Mouse (Mus musculus): ENCODE measurements around the gene Cyp2d11. TPM values are rescaled to one million over a fixed set of nuclear protein-coding genes. Genes with fewer than 3 reads are reported as not detected.
"Not testable (repeated sequence)": the region's sequence is repeated elsewhere in the genome, so short reads cannot be mapped to it uniquely, and the experiment has no call there.

Cyp2d11 gene
- not detected in 2 replicates for polyA plus RNA-seq (2012; rRNA removed)

- H3K4me1 ChIP-seq (replicated peaks; ENCODE audit: control insufficient read depth, insufficient read depth, low read length); H3K27ac ChIP-seq (ENCODE audit: control insufficient read depth, insufficient read depth, low read length); H3K4me3 ChIP-seq (ENCODE audit: control insufficient read depth, insufficient read depth, low read length); DNase-seq; H3K36me3 ChIP-seq (ENCODE audit: control insufficient read depth, insufficient read depth, low read length); H3K27me3 ChIP-seq (ENCODE audit: control insufficient read depth, insufficient read depth, low read length): not testable (repeated sequence)
- WGBS, result 91% methylated on average over 2 of the region's 2 CpGs
Observed at GRCm38 (mm10) chr15:82393922-82394321, at the start of gene Cyp2d11. TSS of gene Cyp2d11 (minus strand) at chr15:82394022.

GRCm38 (mm10) chr15:82437975-82438617 is 44.3 kb upstream of the Cyp2d11 start:
- Histone ChIP-seq H3K27me3 (ENCODE audit: control insufficient read depth, insufficient read depth, low read length) (no peaks in the 10 kb centered on the region), H3K36me3 (ENCODE audit: control insufficient read depth, insufficient read depth, low read length) (no peaks in the 10 kb centered on the region), H3K4me3 (ENCODE audit: control insufficient read depth, insufficient read depth, low read length) (no peak overlapping the region), H3K27ac (ENCODE audit: control insufficient read depth, insufficient read depth, low read length) (no peak overlapping the region), H3K4me1 (replicated peaks; ENCODE audit: control insufficient read depth, insufficient read depth, low read length) (no peaks in the 10 kb centered on the region)
- DNase-seq, result no peak
- TF ChIP-seq POLR2A (IDR thresholded peaks at IDR 0.05; ENCODE audit: control insufficient read depth, extremely low read depth, insufficient read depth, low read length, poor library complexity) (no peak), CTCF (IDR thresholded peaks at IDR 0.05; ENCODE audit: borderline replicate concordance, control insufficient read depth, extremely low read depth, insufficient read depth, low read length, poor library complexity) (no peak)
- 68% methylated on average over 5 of the region's 5 CpGs for WGBS

- H3K27me3 ChIP-seq (ENCODE audit: control insufficient read depth, insufficient read depth, low read length), result no peaks in the 10 kb centered on the region
- DNase-seq, result no peak
- H3K27ac ChIP-seq (ENCODE audit: control insufficient read depth, insufficient read depth, low read length), result no peak overlapping the region
- TF ChIP-seq POLR2A (IDR thresholded peaks at IDR 0.05; ENCODE audit: control insufficient read depth, extremely low read depth, insufficient read depth, low read length, poor library complexity) (no peak), CTCF (IDR thresholded peaks at IDR 0.05; ENCODE audit: borderline replicate concordance, control insufficient read depth, extremely low read depth, insufficient read depth, low read length, poor library complexity) (no peak)
- H3K4me1 ChIP-seq (replicated peaks; ENCODE audit: control insufficient read depth, insufficient read depth, low read length), result no peaks in the 10 kb centered on the region
- H3K4me3 ChIP-seq (ENCODE audit: control insufficient read depth, insufficient read depth, low read length), result no peak overlapping the region
- H3K36me3 ChIP-seq (ENCODE audit: control insufficient read depth, insufficient read depth, low read length), result no peaks in the 10 kb centered on the region
- 97% methylated on average over 2 of the region's 2 CpGs for WGBS
Observed at GRCm38 (mm10) chr15:82435606-82436005, 41.8 kb upstream of the Cyp2d11 start.

- no peak overlapping the region for H3K27ac ChIP-seq (ENCODE audit: control insufficient read depth, insufficient read depth, low read length)
- no peak overlapping the region for H3K4me3 ChIP-seq (ENCODE audit: control insufficient read depth, insufficient read depth, low read length)
- TF ChIP-seq POLR2A (IDR thresholded peaks at IDR 0.05; ENCODE audit: control insufficient read depth, extremely low read depth, insufficient read depth, low read length, poor library complexity), result no peak
- no peak for TF ChIP-seq CTCF (IDR thresholded peaks at IDR 0.05; ENCODE audit: borderline replicate concordance, control insufficient read depth, extremely low read depth, insufficient read depth, low read length, poor library complexity)
- H3K36me3 ChIP-seq (ENCODE audit: control insufficient read depth, insufficient read depth, low read length), result no peaks in the 10 kb centered on the region
- DNase-seq, result no peak
- no peaks in the 10 kb centered on the region for H3K27me3 ChIP-seq (ENCODE audit: control insufficient read depth, insufficient read depth, low read length)
- WGBS, result 88% methylated on average over 3 of the region's 3 CpGs
- H3K4me1 ChIP-seq (replicated peaks; ENCODE audit: control insufficient read depth, insufficient read depth, low read length), result no peaks in the 10 kb centered on the region
Observed at GRCm38 (mm10) chr15:82435011-82435410, 41.2 kb upstream of the Cyp2d11 start.

- 96% methylated on average over 3 of the region's 3 CpGs for WGBS
- Histone ChIP-seq H3K4me1 (replicated peaks; ENCODE audit: control insufficient read depth, insufficient read depth, low read length) (no peaks in the 10 kb centered on the region), H3K27me3 (ENCODE audit: control insufficient read depth, insufficient read depth, low read length) (no peaks in the 10 kb centered on the region), H3K4me3 (ENCODE audit: control insufficient read depth, insufficient read depth, low read length) (no peak overlapping the region), H3K27ac (ENCODE audit: control insufficient read depth, insufficient read depth, low read length) (no peak overlapping the region), H3K36me3 (ENCODE audit: control insufficient read depth, insufficient read depth, low read length) (no peaks in the 10 kb centered on the region)
- TF ChIP-seq CTCF (IDR thresholded peaks at IDR 0.05; ENCODE audit: borderline replicate concordance, control insufficient read depth, extremely low read depth, insufficient read depth, low read length, poor library complexity), result no peak
- TF ChIP-seq POLR2A (IDR thresholded peaks at IDR 0.05; ENCODE audit: control insufficient read depth, extremely low read depth, insufficient read depth, low read length, poor library complexity), result no peak
- DNase-seq, result no peak
Observed at GRCm38 (mm10) chr15:82434541-82434940, 40.7 kb upstream of the Cyp2d11 start.

- DNase-seq, result no peak
- Histone ChIP-seq H3K27me3 (ENCODE audit: control insufficient read depth, insufficient read depth, low read length) (no peaks in the 10 kb centered on the region), H3K4me1 (replicated peaks; ENCODE audit: control insufficient read depth, insufficient read depth, low read length) (no peaks in the 10 kb centered on the region), H3K27ac (ENCODE audit: control insufficient read depth, insufficient read depth, low read length) (no peak overlapping the region), H3K4me3 (ENCODE audit: control insufficient read depth, insufficient read depth, low read length) (no peak overlapping the region), H3K36me3 (ENCODE audit: control insufficient read depth, insufficient read depth, low read length) (no peaks in the 10 kb centered on the region)
- TF ChIP-seq POLR2A (IDR thresholded peaks at IDR 0.05; ENCODE audit: control insufficient read depth, extremely low read depth, insufficient read depth, low read length, poor library complexity) (no peak), CTCF (IDR thresholded peaks at IDR 0.05; ENCODE audit: borderline replicate concordance, control insufficient read depth, extremely low read depth, insufficient read depth, low read length, poor library complexity) (no peak)
- WGBS, result 95% methylated on average over 3 of the region's 3 CpGs
Observed at GRCm38 (mm10) chr15:82433621-82434020, 39.8 kb upstream of the Cyp2d11 start.

- no peak for DNase-seq
- Histone ChIP-seq H3K27me3 (ENCODE audit: control insufficient read depth, insufficient read depth, low read length) (no peaks in the 10 kb centered on the region), H3K27ac (ENCODE audit: control insufficient read depth, insufficient read depth, low read length) (no peak within 1 kb of the TSS), H3K4me3 (ENCODE audit: control insufficient read depth, insufficient read depth, low read length) (no peak within 1 kb of the TSS), H3K36me3 (ENCODE audit: control insufficient read depth, insufficient read depth, low read length) (no peaks in the 10 kb centered on the region), H3K4me1 (replicated peaks; ENCODE audit: control insufficient read depth, insufficient read depth, low read length) (no peaks in the 10 kb centered on the region)
- TF ChIP-seq CTCF (IDR thresholded peaks at IDR 0.05; ENCODE audit: borderline replicate concordance, control insufficient read depth, extremely low read depth, insufficient read depth, low read length, poor library complexity) (no peak), POLR2A (IDR thresholded peaks at IDR 0.05; ENCODE audit: control insufficient read depth, extremely low read depth, insufficient read depth, low read length, poor library complexity) (no peak)
Observed at GRCm38 (mm10) chr15:82433137-82433536, 39.3 kb upstream of the Cyp2d11 start, which contains the start of gene Cyp2d9. TSS of gene Cyp2d9 (plus strand) at chr15:82433437.

Data from thymus, adult 2 months (tissue).